Mouse (Mus musculus) G1E (cell line): ENCODE results near the gene Man2a1. TPM values are rescaled to one million over a fixed set of nuclear protein-coding genes. Genes with fewer than 3 reads are reported as not detected.

Experiments
- ATAC-seq: 2 replicates; pipeline ENCODE4 v1.8.0; 2016; ENCODE audit warnings: mild to moderate bottlenecking; ENCODE audit not compliant: insufficient number of reproducible peaks, poor library complexity, low FRiP score, severe bottlenecking; ENCODE audit errors: extremely low read depth
- DNase-seq: peaks from one replicate; pipeline ENCODE4 v3.0.0; 2012; ENCODE audit warnings: low spot score
- H3K27me3 ChIP-seq: 2 replicates; pipeline ENCODE4 v1.6.1; 2012; ENCODE audit warnings: mild to moderate bottlenecking, low read length, inconsistent platforms; ENCODE audit not compliant: insufficient read depth
- H3K36me3 ChIP-seq: replicated peaks from 2 replicates; pipeline ENCODE3; 2012; ENCODE audit warnings: mild to moderate bottlenecking, inconsistent platforms
- H3K4me1 ChIP-seq: 2 replicates; pipeline ENCODE4 v1.6.1; 2012; ENCODE audit warnings: low read depth, low read length, inconsistent platforms, mixed read lengths; ENCODE audit not compliant: insufficient read depth
- H3K4me3 ChIP-seq: 2 replicates; pipeline ENCODE4 v1.5.1; 2012; ENCODE audit warnings: low read depth, mild to moderate bottlenecking, inconsistent platforms, low read length, moderate library complexity, mixed read lengths
- H3K9me3 ChIP-seq: replicated peaks from 2 replicates; pipeline ENCODE4 v1.6.1; 2012; ENCODE audit warnings: inconsistent platforms
- CTCF ChIP-seq: IDR thresholded peaks from 2 replicates; pipeline ENCODE4 v1.5.1; 2012; ENCODE audit warnings: low read depth, low read length, inconsistent platforms, mixed read lengths
- GATA1 ChIP-seq: IDR thresholded peaks from 2 replicates; pipeline ENCODE4 v1.6.1; 2012; ENCODE audit warnings: borderline replicate concordance, low read length, inconsistent platforms, mixed read lengths
- GATA2 ChIP-seq: IDR thresholded peaks from 2 replicates; pipeline ENCODE4 v1.6.1; 2012; ENCODE audit warnings: low read depth, low read length, inconsistent platforms, borderline replicate concordance
- POLR2AphosphoS5 ChIP-seq: IDR thresholded peaks from 2 replicates; pipeline ENCODE4 v1.6.1; 2012; ENCODE audit warnings: low read depth, low read length, inconsistent platforms; ENCODE audit not compliant: insufficient replicate concordance
- TAL1 ChIP-seq: conservative IDR thresholded peaks from 2 replicates; pipeline ENCODE4 v1.6.1; 2012; ENCODE audit warnings: low read depth, low read length, inconsistent platforms, mixed read lengths
- polyA plus RNA-seq: library from polyadenylated mRNA; stranded (reverse); fragments of >175 nt; gene quantifications from 2 replicates; pipeline ENCODE4 v1.2.3, GENCODE M21; 2012
- total RNA-seq, 2 experiments: library from RNA; stranded (forward) in 1 of 2; stranded (reverse) in 1 of 2; fragments of 200-1000 nt in 1 of 2; fragments of >200 nt in 1 of 2; fragmentation: Nextera tagmentation in 1 of 2; gene quantifications; 2 replicates each; pipeline ENCODE4 v1.2.3; 2014 to 2017

Man2a1 gene
- total and polyA plus RNA-seq, 3 experiments = not detected

- H3K9me3 ChIP-seq = peaks cover 34% of the 10 kb centered on the region
- no peaks in the 10 kb centered on the region for H3K4me1 ChIP-seq
- no peaks in the 10 kb centered on the region for H3K36me3 ChIP-seq
- TF ChIP-seq CTCF (no peak), TAL1 (no peak), GATA2 (no peak), POLR2AphosphoS5 (no peak), GATA1 (no peak)
- H3K4me3 ChIP-seq = no peak overlapping the region
- ATAC-seq (no peak), DNase-seq (no peak)
- no peaks in the 10 kb centered on the region for H3K27me3 ChIP-seq
Observed at GRCm38 (mm10) chr17:64590483-64590882, 10.1 kb upstream of the Man2a1 start.

GRCm38 (mm10) chr17:64591366-64591765, 9.2 kb upstream of the Man2a1 start:
- no peaks in the 10 kb centered on the region for H3K4me1 ChIP-seq
- no peaks in the 10 kb centered on the region for H3K27me3 ChIP-seq
- no peak overlapping the region for H3K4me3 ChIP-seq
- ATAC-seq = no peak
- H3K36me3 ChIP-seq = no peaks in the 10 kb centered on the region
- TF ChIP-seq GATA2 (no peak), GATA1 (no peak), TAL1 (no peak), CTCF (no peak), POLR2AphosphoS5 (no peak)
- no peak for DNase-seq
- H3K9me3 ChIP-seq = peaks cover 35% of the 10 kb centered on the region

GRCm38 (mm10) chr17:64592355-64592754, 8.2 kb upstream of the Man2a1 start:
- peaks cover 36% of the 10 kb centered on the region for H3K9me3 ChIP-seq
- no peaks in the 10 kb centered on the region for H3K36me3 ChIP-seq
- H3K27me3 ChIP-seq = no peaks in the 10 kb centered on the region
- no peak for DNase-seq
- no peaks in the 10 kb centered on the region for H3K4me1 ChIP-seq
- TF ChIP-seq TAL1 (no peak), GATA1 (no peak), GATA2 (no peak), CTCF (no peak), POLR2AphosphoS5 (no peak)
- H3K4me3 ChIP-seq = no peak overlapping the region
- ATAC-seq = no peak

- H3K27me3 ChIP-seq = no peaks in the 10 kb centered on the region
- no peaks in the 10 kb centered on the region for H3K36me3 ChIP-seq
- TF ChIP-seq GATA2 = no peak
- no peak for DNase-seq
- peaks cover 40% of the 10 kb centered on the region for H3K9me3 ChIP-seq
- ATAC-seq = no peak
- H3K4me3 ChIP-seq = no peak overlapping the region
- no peaks in the 10 kb centered on the region for H3K4me1 ChIP-seq
Observed at GRCm38 (mm10) chr17:64592788-64593187, 7.7 kb upstream of the Man2a1 start.

- Histone ChIP-seq H3K4me3 (no peak overlapping the region), H3K27me3 (no peaks in the 10 kb centered on the region), H3K36me3 (no peaks in the 10 kb centered on the region), H3K9me3 (peaks cover 63% of the 10 kb centered on the region), H3K4me1 (no peaks in the 10 kb centered on the region)
- no peak for DNase-seq
- TF ChIP-seq TAL1 (no peak), GATA1 (no peak), POLR2AphosphoS5 (no peak), CTCF (no peak), GATA2 (no peak)
- no peak for ATAC-seq
Observed at GRCm38 (mm10) chr17:64597770-64598169, 2.8 kb upstream of the Man2a1 start.

GRCm38 (mm10) chr17:64599916-64600315, 620 bp upstream of the Man2a1 start:
- H3K27me3 ChIP-seq = no peaks in the 10 kb centered on the region
- no peaks in the 10 kb centered on the region for H3K4me1 ChIP-seq
- H3K36me3 ChIP-seq = no peaks in the 10 kb centered on the region
- ATAC-seq = no peak
- H3K9me3 ChIP-seq = peaks cover 58% of the 10 kb centered on the region
- TF ChIP-seq GATA1 (no peak), POLR2AphosphoS5 (no peak), TAL1 (no peak), CTCF (no peak), GATA2 (no peak)
- no peak overlapping the region for H3K4me3 ChIP-seq
- DNase-seq = no peak

GRCm38 (mm10) chr17:64601091-64601750, 685 bp downstream of the Man2a1 start:
- H3K4me3 ChIP-seq = no peak overlapping the region; the same call in 1 of the 2 replicates
- no peaks in the 10 kb centered on the region for H3K27me3 ChIP-seq
- peaks cover 48% of the 10 kb centered on the region for H3K9me3 ChIP-seq
- DNase-seq = no peak
- TF ChIP-seq CTCF = no peak
- TF ChIP-seq TAL1 = no peak
- no peak for TF ChIP-seq POLR2AphosphoS5
- TF ChIP-seq GATA1 = no peak
- no peak for TF ChIP-seq GATA2
- ATAC-seq = no peak
- H3K36me3 ChIP-seq = no peaks in the 10 kb centered on the region
- H3K4me1 ChIP-seq = no peaks in the 10 kb centered on the region
